Mouse (Mus musculus): ENCODE results near the gene Mical3. TPM values are rescaled to one million over a fixed set of nuclear protein-coding genes. Genes with fewer than 3 reads are reported as not detected.

Mical3 gene
- polyA plus RNA-seq, 1 experiment from 2014 or later, result 11.9 TPM

DNA sequence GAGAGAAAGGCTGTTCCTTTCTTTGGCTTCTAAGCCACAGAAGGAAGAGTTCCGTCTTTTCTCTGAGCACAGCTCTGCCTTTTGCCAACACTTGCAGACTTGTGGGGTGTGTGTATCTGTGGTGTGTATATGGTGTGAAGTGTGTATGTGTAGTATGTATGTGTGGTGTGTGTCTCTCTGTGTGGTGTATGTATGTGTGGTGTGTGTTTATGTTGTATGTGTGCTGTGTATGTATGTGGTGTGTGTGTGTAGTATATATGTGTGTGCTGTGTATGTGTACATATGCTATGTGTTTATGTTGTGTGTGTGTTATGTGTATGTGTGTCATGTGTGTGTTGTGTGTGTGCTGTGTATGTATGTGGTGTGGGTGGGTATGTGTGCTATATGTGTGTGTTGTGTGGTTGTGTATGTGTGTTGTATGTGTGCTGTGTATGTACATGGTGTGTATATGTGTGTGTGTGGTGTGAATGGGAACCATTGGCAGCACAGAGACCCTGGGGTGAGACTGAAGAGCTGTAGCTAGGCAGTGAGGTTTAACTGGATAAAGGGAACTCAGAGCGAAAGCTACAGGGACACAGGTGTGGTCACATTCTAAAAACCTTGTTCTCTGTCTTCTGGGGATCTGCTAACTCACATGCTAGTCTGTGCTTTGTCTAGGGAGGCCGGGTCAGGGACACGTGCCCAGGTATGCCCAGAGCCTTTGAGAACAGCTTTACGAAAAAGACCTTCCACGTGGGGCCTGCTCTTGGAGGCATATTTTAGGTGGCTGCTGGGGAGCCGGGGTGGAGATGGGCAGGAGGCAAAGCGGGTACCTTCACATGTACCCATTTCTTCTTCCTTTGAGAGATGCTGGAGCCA is 159.6 kb downstream of the Mical3 start:
- H3K4me2 ChIP-seq (replicated peaks), result no peak overlapping the region
- no peaks in the 10 kb centered on the region for H3K4me1 ChIP-seq
- H3K4me3 ChIP-seq, result no peak overlapping the region
- ATAC-seq (ENCODE audit: insufficient number of reproducible peaks, insufficient read depth, low FRiP score, low TSS enrichment), result peak; percentile 22; the same call in 1 of the 2 replicates
- no peak overlapping the region for H3K9ac ChIP-seq
- no peaks in the 10 kb centered on the region for H3K27me3 ChIP-seq
- H3K27ac ChIP-seq, result no peak overlapping the region
- H3K9me3 ChIP-seq, result no peaks in the 10 kb centered on the region
- H3K36me3 ChIP-seq, result peaks cover 22% of the 10 kb centered on the region; the same call in 1 of the 2 replicates
- WGBS, result 66% methylated on average over 8 of the region's 8 CpGs

DNA sequence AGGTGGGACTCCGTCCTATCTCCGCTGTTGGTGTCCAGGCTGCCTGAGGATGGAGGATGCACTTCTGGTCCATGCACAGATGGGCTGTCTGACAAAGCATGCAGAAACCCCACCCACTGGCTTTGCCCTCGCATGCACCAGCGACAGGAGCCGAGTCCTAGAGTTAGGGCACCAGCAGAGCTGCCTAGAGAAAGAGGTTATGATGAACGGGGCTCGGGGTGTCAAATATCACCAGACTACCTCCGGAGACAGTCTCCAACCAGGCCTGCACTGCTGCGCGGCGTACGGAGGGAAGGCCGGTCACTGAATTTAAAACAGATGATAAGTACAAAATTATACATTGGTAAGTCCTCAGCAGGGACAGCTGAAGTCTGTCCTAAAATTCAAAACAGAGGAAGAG is 165.0 kb downstream of the Mical3 start:
- Histone ChIP-seq H3K27me3 (no peaks in the 10 kb centered on the region), H3K4me2 (replicated peaks) (no peak overlapping the region), H3K9me3 (no peaks in the 10 kb centered on the region), H3K4me1 (peaks cover 9% of the 10 kb centered on the region), H3K9ac (no peak overlapping the region), H3K27ac (peak overlapping the region; percentile 50; the same call in 1 of the 2 replicates), H3K36me3 (peaks cover 20% of the 10 kb centered on the region; the same call in 1 of the 2 replicates), H3K4me3 (no peak overlapping the region)
- 25% methylated on average over 13 of the region's 13 CpGs for WGBS
- ATAC-seq (ENCODE audit: insufficient number of reproducible peaks, insufficient read depth, low FRiP score, low TSS enrichment), result peak; percentile 58

DNA sequence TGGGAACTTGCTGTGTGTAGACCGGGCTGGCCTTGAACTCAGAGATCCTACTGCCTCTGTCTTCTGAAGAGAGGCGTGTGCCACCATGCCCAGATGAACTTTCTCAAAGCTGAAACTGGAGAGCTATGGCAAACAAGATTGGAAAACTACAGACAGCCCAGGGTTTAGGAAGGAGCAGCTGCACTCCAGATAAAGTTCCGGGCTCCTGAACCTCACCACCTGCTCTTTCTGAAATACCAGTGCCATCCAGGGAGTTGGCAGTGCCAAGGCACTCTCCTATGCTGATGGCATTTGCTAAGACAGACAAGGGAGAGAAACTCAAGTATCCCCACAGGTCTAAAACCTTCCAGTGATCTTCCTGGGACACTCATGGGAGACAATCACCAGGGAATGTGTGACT is 166.6 kb downstream of the Mical3 start:
- H3K9ac ChIP-seq, result no peak overlapping the region
- ATAC-seq (ENCODE audit: insufficient number of reproducible peaks, insufficient read depth, low FRiP score, low TSS enrichment), result no peak
- no peaks in the 10 kb centered on the region for H3K9me3 ChIP-seq
- H3K4me2 ChIP-seq (replicated peaks), result no peak overlapping the region
- H3K27me3 ChIP-seq, result no peaks in the 10 kb centered on the region
- peaks cover 9% of the 10 kb centered on the region for H3K4me1 ChIP-seq
- H3K4me3 ChIP-seq, result no peak overlapping the region
- H3K27ac ChIP-seq, result no peak overlapping the region
- WGBS, result 89% methylated on average over 3 of the region's 3 CpGs
- H3K36me3 ChIP-seq, result peaks cover 16% of the 10 kb centered on the region

DNA sequence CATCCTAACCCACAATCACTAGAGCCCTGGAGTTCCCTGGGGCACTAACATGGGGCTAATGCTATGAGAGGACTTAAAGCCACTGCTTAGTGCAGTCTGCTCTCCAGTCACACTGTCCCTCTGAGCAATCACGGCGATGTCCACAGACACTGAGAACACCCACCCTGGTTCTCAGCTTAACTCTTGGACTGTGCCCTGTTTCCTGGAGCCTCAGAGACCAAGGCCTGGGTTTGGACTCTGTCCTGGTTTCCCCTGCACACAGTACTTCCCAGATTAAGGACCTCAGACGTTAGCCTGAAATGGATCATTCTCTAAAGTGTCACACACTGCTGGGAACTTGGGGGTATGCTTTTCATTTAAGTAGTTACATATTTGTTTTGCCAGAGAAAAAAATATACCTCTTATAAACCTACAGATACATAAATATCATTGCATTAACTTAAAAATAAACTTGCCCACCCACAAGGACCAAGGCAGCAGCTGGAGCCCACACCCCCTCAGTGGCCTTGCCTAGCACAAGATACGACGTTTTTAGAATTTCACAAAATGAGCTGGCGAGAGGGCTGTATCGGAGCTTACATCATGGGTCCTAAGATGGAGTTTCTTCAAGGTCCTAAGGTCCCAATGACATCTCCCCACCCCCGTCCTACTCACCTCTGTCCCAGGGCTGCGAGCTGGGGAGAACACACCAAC is 170.3 kb downstream of the Mical3 start:
- ATAC-seq (ENCODE audit: insufficient number of reproducible peaks, insufficient read depth, low FRiP score, low TSS enrichment), result no peak
- Histone ChIP-seq H3K27me3 (no peaks in the 10 kb centered on the region), H3K36me3 (peaks cover 39% of the 10 kb centered on the region), H3K4me3 (no peak overlapping the region), H3K9me3 (no peaks in the 10 kb centered on the region), H3K27ac (no peak overlapping the region), H3K4me2 (replicated peaks) (no peak overlapping the region), H3K9ac (no peak overlapping the region), H3K4me1 (peaks cover 5% of the 10 kb centered on the region)
- WGBS, result 83% methylated on average over 9 of the region's 9 CpGs

DNA sequence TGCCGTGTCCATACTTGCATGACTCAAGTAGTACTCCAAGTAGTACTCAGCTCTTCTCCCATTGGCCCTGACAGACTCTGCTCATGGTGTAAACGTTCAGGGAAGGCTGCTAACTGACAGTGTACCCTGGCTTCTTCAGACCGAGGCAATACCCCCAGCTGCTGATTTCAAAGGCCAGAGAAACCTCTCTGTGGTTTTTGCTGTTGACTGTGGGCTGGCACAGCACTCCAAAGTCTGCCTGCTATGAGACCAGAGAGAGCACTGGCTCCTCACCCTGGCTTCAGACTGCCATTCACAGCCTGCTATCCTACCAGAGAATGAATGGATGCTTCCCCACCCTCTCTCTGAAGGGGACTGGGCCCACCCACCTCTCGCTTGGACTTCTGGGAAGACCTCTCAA is 173.5 kb downstream of the Mical3 start:
- Histone ChIP-seq H3K27ac (no peak overlapping the region), H3K27me3 (no peaks in the 10 kb centered on the region), H3K36me3 (peaks cover 42% of the 10 kb centered on the region), H3K4me2 (replicated peaks) (no peak overlapping the region), H3K9me3 (no peaks in the 10 kb centered on the region), H3K4me3 (no peak overlapping the region), H3K9ac (no peak overlapping the region), H3K4me1 (no peaks in the 10 kb centered on the region)
- ATAC-seq (ENCODE audit: insufficient number of reproducible peaks, insufficient read depth, low FRiP score, low TSS enrichment), result no peak
- 81% methylated on average over 4 of the region's 4 CpGs for WGBS

DNA sequence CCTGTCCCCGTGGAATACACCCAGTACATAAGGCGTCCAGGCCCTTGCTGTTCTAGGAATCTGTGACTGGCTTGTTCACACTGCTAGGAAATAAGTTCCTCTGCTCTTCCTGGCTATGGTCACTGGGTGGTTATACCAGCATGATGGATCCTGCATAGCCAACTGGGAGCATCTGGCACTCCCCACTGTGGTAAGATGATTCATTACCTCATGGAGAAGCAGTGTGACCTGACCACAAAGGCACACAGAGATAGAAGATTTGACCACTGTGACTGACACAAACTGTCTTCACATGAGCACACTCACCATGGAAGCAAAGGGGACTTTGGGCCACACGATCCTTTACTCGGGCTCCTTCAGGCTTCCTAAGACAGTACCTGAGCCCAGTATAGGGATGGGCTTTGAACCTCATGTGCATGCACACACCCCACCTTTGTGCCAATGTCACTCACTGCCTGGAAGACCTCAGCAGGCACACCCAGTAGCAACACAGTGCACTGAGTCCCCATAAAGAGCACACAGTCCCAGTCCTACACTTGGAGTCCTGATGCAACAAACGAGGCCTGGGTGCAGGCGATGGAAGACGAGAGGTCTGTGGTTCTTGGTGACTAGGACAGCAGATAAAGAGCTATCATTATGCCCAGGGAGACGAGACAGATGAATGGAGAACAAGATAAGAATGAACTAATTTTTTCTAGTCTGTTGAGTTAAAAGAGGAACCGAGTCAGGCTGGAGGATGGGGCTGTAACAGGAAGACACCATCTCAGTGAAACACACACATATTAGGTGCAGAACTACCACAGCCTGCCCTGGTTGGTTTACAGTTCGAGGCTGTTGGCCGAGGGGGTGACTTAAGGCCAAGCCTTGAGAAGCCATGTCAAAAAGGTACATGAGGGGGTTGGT is 174.3 kb downstream of the Mical3 start:
- Histone ChIP-seq H3K4me1 (no peaks in the 10 kb centered on the region), H3K9ac (no peak overlapping the region)
- WGBS, result 87% methylated on average over 11 of the region's 11 CpGs

DNA sequence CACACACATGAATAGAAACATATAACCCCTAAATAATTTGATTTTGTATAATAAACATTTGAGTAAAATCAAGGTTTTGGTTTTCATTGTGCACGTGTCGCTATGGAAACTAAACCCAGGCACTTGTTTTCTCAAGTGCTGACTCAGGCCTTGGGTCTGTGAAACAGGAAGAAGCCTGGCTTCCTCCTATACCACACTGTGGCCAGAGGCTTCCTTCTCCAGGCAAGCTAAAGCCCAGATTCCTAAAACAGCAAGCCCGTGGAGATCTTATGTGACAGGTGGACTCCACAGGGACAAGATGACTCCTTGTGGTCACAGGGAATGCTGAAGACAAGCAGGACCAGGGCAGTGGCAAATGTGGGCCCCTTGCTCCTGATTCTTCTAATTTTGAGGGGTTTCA is 175.6 kb downstream of the Mical3 start:
- H3K27ac ChIP-seq, result no peak overlapping the region
- no peak overlapping the region for H3K4me2 ChIP-seq (replicated peaks)
- peaks cover 43% of the 10 kb centered on the region for H3K36me3 ChIP-seq
- H3K27me3 ChIP-seq, result no peaks in the 10 kb centered on the region
- no peaks in the 10 kb centered on the region for H3K9me3 ChIP-seq
- no peak overlapping the region for H3K4me3 ChIP-seq
- no peak for ATAC-seq (ENCODE audit: insufficient number of reproducible peaks, insufficient read depth, low FRiP score, low TSS enrichment)
- WGBS, result 82% methylated on average over 3 of the region's 3 CpGs
- H3K9ac ChIP-seq, result no peak overlapping the region
- no peaks in the 10 kb centered on the region for H3K4me1 ChIP-seq

More for the DNA sequence above, 174.3 kb downstream of the Mical3 start:
- H3K27ac ChIP-seq, result no peak overlapping the region
- H3K27me3 ChIP-seq, result no peaks in the 10 kb centered on the region
- no peak overlapping the region for H3K4me3 ChIP-seq
- H3K9me3 ChIP-seq, result no peaks in the 10 kb centered on the region
- peaks cover 42% of the 10 kb centered on the region for H3K36me3 ChIP-seq
- ATAC-seq (ENCODE audit: insufficient number of reproducible peaks, insufficient read depth, low FRiP score, low TSS enrichment), result no peak
- no peak overlapping the region for H3K4me2 ChIP-seq (replicated peaks)

DNA sequence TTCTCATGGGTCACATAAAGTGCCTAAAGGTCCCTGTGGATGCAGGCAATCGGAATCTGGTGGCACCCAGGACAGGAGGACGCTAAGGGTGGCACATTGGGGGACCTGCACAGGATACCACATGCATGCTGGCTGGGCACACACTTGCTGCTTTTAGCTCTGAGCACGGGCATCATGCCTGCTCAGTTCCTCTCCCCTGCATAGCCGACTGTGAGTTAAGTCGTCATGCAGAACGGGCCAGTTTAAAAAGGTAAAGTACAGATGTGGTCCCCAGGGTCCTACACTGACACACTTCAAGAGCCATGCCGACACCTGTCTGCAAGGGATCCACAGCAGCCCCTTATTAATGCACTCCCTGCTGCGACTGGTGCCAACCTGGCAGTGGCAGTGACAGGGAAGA is 176.6 kb downstream of the Mical3 start:
- Histone ChIP-seq H3K4me1 (no peaks in the 10 kb centered on the region), H3K4me3 (no peak overlapping the region), H3K9me3 (no peaks in the 10 kb centered on the region), H3K27me3 (no peaks in the 10 kb centered on the region), H3K9ac (no peak overlapping the region), H3K27ac (no peak overlapping the region), H3K4me2 (replicated peaks) (no peak overlapping the region), H3K36me3 (peaks cover 45% of the 10 kb centered on the region)
- WGBS, result 82% methylated on average over 8 of the region's 8 CpGs
- no peak for ATAC-seq (ENCODE audit: insufficient number of reproducible peaks, insufficient read depth, low FRiP score, low TSS enrichment)

DNA sequence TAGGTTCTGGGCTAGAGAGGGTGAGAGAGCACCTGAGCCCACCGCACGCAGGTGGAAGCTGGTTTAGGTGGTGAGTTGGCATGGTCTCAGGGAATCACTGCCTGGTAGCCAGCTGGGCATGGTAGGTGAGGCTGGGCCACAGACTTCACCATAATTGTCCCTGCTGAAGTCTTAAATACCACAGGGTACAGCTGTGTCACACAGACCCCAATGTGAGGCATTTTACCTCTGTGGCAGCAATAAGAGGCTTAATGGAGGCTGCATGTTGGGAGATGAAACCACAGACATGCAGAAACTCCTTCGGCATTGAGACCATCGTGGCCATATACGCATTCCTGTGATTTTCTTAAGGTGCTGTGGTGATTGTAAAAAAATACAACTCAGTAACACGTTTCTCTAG is 178.3 kb downstream of the Mical3 start:
- H3K27ac ChIP-seq, result no peak overlapping the region
- H3K4me2 ChIP-seq (replicated peaks), result no peak overlapping the region
- H3K4me1 ChIP-seq, result no peaks in the 10 kb centered on the region
- peaks cover 37% of the 10 kb centered on the region for H3K36me3 ChIP-seq
- no peak overlapping the region for H3K4me3 ChIP-seq
- WGBS, result 92% methylated on average over 6 of the region's 6 CpGs
- H3K9ac ChIP-seq, result no peak overlapping the region
- no peaks in the 10 kb centered on the region for H3K9me3 ChIP-seq
- ATAC-seq (ENCODE audit: insufficient number of reproducible peaks, insufficient read depth, low FRiP score, low TSS enrichment), result no peak
- H3K27me3 ChIP-seq, result no peaks in the 10 kb centered on the region

DNA sequence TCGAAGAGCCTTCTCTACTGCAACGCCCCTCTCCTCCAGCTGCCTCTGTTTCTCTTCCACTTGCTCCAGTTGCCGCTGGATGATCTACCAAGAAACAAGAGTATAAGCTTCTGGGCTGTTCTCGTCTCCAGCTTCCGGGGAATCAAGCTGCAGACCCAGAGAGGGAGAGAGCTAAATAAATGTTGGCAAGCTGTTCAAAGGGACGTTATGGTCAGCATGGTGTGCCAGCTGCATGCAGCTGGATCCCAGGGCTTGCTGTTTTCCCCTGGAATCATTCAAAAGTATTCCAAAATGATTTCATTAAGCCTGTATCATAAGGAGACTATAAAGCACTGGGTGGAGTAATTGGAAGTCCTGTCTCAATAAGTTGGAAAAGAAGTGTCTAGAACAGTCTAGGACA is 179.5 kb downstream of the Mical3 start:
- Histone ChIP-seq H3K9me3 (no peaks in the 10 kb centered on the region), H3K4me2 (replicated peaks) (no peak overlapping the region), H3K27me3 (no peaks in the 10 kb centered on the region), H3K36me3 (peaks cover 34% of the 10 kb centered on the region), H3K4me1 (no peaks in the 10 kb centered on the region), H3K27ac (no peak overlapping the region), H3K9ac (no peak overlapping the region), H3K4me3 (no peak overlapping the region)
- ATAC-seq (ENCODE audit: insufficient number of reproducible peaks, insufficient read depth, low FRiP score, low TSS enrichment), result no peak
- WGBS, result 88% methylated on average over 6 of the region's 6 CpGs

DNA sequence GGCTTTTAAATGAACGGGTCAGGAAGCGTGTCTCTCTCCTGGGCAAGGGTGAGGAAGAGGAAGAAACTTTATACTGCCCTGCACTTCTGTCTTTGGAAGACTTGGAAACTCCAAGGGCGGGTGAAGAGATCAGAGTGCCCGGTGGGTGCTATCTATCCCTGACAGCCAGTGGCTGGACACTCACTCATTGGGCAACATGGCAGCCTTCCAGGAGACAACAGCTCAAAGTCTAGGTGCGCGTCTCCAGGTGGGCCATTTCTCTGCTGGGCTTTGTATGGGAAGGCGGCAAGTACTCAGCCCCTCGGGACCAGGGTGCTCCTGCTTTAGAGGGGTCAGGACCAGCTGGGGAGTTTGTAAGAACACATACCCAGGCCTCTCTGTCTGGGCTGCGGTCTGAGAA is 185.3 kb downstream of the Mical3 start:
- no peak for ATAC-seq (ENCODE audit: insufficient number of reproducible peaks, insufficient read depth, low FRiP score, low TSS enrichment)
- H3K4me3 ChIP-seq, result no peak overlapping the region
- H3K9me3 ChIP-seq, result no peaks in the 10 kb centered on the region
- no peaks in the 10 kb centered on the region for H3K4me1 ChIP-seq
- no peaks in the 10 kb centered on the region for H3K27me3 ChIP-seq
- 93% methylated on average over 9 of the region's 9 CpGs for WGBS
- no peak overlapping the region for H3K4me2 ChIP-seq (replicated peaks)
- H3K27ac ChIP-seq, result no peak overlapping the region
- peaks cover 23% of the 10 kb centered on the region for H3K36me3 ChIP-seq
- H3K9ac ChIP-seq, result no peak overlapping the region

Measured in embryonic facial prominence, embryonic 12.5 days (tissue).